Mouse (Mus musculus): ENCODE measurements around the gene Trappc10.

Trappc10 gene

GRCm38 (mm10) chr10:78258142-78258675 is 13.8 kb upstream of the Trappc10 start:
- DNase-seq (ENCODE audit: low read depth, low spot score): no peak

GRCm38 (mm10) chr10:78255646-78256059 is 11.2 kb upstream of the Trappc10 start:
- DNase-seq (ENCODE audit: low read depth, low spot score): no peak

GRCm38 (mm10) chr10:78247206-78247605 is 2.8 kb upstream of the Trappc10 start:
- DNase-seq (ENCODE audit: low read depth, low spot score): no peak

DNA sequence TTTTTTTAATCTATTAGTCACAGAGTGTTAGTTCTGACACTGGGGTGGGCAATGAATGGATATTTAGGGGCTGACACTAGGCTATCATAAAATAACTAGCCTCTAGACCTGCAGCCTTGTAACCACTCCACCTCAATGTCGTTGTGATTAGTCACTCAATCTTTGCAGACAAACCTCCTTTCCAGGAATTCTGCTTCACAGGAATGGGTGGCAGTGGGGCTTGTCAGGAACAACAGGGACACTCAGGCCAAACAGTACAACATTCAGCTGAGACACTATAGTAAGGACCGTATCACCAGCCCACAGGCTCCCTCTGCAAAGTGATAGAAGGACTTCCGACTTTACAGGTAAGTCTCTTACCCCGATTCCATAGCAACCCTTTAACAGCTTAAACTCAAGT is 2.3 kb upstream of the Trappc10 start:
- no peak for DNase-seq (ENCODE audit: low read depth, low spot score)

GRCm38 (mm10) chr10:78245225-78245547 is 745 bp upstream of the Trappc10 start:
- DNase-seq (ENCODE audit: low read depth, low spot score): no peak

GRCm38 (mm10) chr10:78244058-78244437 is 393 bp downstream of the Trappc10 start:
- no peak for DNase-seq (ENCODE audit: low read depth, low spot score)

- DNase-seq (ENCODE audit: low read depth, low spot score): no peak
These were observed 5.5 kb downstream of the Trappc10 start for GRCm38 (mm10) chr10:78238926-78239325.

DNA sequence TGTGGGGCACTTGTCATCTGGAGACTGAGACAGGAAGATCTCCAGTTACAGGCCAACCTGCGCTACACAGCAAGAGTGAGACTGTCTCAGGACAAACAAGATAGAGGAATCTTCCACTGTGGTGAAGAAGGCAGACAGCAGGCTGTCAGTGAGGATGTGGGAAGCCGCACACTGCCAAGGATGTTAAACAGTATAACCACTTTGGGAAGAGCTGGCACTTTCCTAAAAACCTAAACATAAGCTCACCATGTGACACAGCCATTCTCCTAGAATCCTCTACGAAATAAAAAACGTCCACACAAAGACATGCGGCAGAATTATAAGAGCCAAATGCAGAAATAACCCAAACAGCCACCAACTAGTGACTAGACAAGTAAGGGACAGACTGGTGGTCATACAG is 6.1 kb downstream of the Trappc10 start:
- DNase-seq (ENCODE audit: low read depth, low spot score): no peak

- DNase-seq (ENCODE audit: low read depth, low spot score): no peak
These were observed 6.6 kb downstream of the Trappc10 start for GRCm38 (mm10) chr10:78237809-78238208.

- no peak for DNase-seq (ENCODE audit: low read depth, low spot score)
These were observed 7.4 kb downstream of the Trappc10 start for GRCm38 (mm10) chr10:78236885-78237629.

DNA sequence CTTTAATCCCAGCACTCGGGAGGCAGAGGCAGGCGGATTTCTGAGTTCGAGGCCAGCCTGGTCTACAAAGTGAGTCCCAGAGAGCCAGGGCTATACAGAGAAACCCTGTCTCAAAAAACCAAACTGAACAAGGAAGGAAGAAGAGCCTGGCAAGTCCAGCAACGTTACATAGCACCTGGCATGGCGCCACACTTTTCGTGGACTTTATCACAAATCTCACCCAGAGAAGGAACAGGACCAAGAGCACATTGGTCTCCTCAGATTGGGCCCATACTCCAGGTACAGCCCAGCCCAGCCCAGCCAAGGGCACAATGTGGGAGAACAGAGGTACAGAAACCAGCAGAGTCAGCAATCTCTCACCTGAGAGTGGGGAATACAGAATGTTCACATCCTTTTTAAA is 10.7 kb downstream of the Trappc10 start:
- no peak for DNase-seq (ENCODE audit: low read depth, low spot score)

DNA sequence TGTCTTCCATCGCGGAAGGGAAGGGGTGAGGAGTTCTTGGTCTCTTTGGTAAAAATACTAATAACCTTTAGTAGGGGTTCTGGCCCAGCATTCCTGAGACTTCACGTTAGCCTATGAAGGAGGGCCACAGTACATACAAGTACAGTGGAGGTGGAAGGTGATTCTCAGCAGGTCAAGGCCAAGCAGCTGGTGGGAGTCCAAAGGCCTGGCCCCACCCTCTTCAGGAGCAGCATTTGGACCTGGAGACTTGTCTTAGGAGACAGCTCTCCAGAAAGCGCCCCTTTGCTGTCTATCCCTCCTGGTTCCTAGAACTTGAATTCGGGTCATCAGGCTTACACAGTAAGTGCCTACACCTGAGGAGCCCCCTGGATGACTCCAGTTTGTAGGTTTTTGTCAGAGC is 11.3 kb downstream of the Trappc10 start:
- DNase-seq (ENCODE audit: low read depth, low spot score): no peak

DNA sequence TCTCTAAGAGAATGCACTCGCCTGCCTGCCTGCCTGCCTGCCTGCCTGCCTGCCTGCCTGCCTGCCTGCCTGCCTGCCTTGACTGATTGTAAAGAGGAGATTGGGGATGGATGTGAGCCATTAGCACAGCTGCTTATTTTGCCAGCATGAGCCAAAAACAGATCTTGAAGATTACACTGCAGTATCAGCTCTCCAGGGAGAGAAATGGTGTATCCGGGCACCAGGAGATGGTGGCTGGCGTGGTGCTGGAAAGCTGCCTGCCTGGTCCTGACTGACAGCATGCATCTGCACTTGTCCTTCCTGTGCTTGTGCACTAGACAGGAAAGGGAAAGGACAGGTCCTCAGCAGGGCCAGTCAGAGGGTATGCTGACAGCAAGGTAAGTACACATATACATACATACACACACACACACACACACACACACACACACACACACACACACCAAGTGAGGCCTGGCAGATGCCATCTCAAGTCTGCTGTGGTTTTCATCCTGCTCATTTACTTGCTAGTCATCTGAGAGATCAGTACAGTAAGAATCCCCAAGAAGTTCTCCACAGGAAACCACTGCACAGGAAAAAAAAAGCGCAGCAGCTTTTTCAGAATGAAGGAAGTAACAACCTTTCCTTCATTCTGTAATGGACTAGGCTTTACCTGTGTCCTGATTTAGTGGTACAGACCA is 12.0 kb downstream of the Trappc10 start:
- no peak for DNase-seq (ENCODE audit: low read depth, low spot score)

GRCm38 (mm10) chr10:78228560-78228928 is 15.9 kb downstream of the Trappc10 start:
- DNase-seq (ENCODE audit: low read depth, low spot score): no peak

GRCm38 (mm10) chr10:78227875-78228559 is 16.4 kb downstream of the Trappc10 start:
- DNase-seq (ENCODE audit: low read depth, low spot score): no peak

- DNase-seq (ENCODE audit: low read depth, low spot score): no peak
These were observed 20.3 kb downstream of the Trappc10 start for GRCm38 (mm10) chr10:78224136-78224535.

DNA sequence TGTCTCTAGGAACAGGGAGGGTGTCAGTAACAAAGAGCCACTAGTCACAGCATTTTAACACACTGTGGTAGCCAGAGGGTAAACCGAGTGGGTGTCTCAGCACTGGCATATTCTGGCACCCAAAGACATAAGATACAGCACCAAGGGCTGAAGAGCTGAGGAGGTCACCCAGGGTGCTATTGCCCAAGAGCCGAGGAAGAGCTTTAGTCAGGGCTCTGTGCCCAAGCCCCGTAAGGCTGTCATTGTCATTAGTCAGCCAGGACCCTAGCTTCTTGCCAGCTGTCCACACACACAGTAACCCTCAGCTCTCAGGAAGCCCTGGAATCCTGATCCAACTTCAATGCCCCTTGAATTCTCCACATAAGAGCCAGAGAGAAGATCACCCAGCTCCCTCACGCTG is 21.5 kb downstream of the Trappc10 start:
- no peak for DNase-seq (ENCODE audit: low read depth, low spot score)

- DNase-seq (ENCODE audit: low read depth, low spot score): no peak
These were observed 23.1 kb downstream of the Trappc10 start for GRCm38 (mm10) chr10:78221315-78221714.

- no peak for DNase-seq (ENCODE audit: low read depth, low spot score)
These were observed 24.9 kb downstream of the Trappc10 start for GRCm38 (mm10) chr10:78219528-78219927.

DNA sequence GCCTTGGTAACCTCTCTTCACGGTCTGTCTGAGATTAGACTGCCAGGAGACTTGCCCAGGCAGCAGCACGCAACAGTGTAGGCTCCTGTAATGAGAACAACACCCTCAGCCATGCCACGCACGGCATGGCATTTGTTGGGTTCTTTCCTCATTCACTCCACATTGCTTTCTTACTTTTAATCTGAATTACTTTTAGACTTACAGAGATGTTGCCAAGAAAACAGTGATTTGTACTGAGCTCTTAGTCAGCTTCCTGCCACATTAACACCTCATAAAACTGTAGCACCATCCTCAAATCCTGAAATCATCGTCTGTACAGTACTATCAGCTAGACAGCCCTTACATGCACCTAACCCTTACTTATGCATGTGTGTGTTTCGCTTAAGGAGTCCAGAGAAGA is 25.9 kb downstream of the Trappc10 start:
- no peak for DNase-seq (ENCODE audit: low read depth, low spot score)

GRCm38 (mm10) chr10:78216376-78217083 is 27.9 kb downstream of the Trappc10 start:
- DNase-seq (ENCODE audit: low read depth, low spot score): no peak

- DNase-seq (ENCODE audit: low read depth, low spot score): no peak
These were observed 30.1 kb downstream of the Trappc10 start for GRCm38 (mm10) chr10:78214371-78214770.
